9 mouse cellular contexts compared by ENCODE assay signal in the genomic region with DNA sequence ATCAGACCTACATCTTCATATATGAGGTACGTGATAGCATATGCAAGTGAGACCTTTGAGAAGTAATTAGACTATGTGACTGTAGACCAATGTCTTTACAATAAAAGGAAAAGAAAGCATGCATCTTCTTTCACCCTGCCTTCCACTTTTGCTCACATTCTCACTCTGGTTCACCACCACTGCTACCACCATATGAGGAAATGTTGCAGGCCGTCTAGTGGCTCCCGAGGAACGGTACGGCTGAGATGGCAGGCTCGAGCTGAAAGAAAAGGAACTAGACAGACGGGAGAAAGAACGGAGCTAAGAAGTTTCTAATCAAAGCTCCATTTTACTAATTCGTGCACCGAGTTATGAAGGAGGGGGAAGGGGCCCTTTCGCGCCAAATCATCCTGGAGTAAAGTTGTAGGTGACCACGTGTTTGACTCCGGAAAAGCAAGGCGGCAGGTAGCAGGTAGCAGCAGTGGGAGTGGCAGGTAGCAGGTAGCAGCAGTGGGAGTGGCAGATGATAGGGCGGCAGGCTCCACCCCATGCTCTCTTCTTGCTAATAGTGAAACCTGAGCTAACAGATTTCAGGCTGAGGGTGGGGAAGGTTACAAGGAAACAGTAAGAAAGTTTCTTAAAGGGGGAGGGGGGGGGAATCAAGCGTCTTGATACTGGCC.
DNase-seq lines count a peak whose midpoint lies in the region; ATAC-seq and TF ChIP-seq lines count a peak whose summit lies in the region.
"Had no signal": no experiment of that assay in that cellular context is flagged by ENCODE, and none has a peak within 500 bp of the region (broad histone marks: within the 10 kb centered on the region; RNA-seq: fewer than 3 reads in every experiment).

No protein-coding gene starts in this region.

- no peak for TF ChIP-seq EP300 in CH12.LX (IDR thresholded peaks at IDR 0.05; ENCODE audit: low read length)

- H3K9ac ChIP-seq in forebrain, embryonic 13.5 days = no peak overlapping the region
- H3K9ac ChIP-seq in forebrain, embryonic 14.5 days (ENCODE audit: low read length) = no peak overlapping the region
- H3K9ac ChIP-seq in CH12.LX (ENCODE audit: insufficient read depth, low read depth) = no peak overlapping the region
- H3K9ac ChIP-seq in intestine, embryonic 16.5 days (ENCODE audit: low read depth, low read length) = no peak overlapping the region
- no peak overlapping the region for H3K9ac ChIP-seq in limb, embryonic 15.5 days

- dilution Hi-C loops in CH12.LX (cut with MboI; ENCODE audit: extremely low pct_ligation_motif_present, extremely low pct_unique_long_range_greater_than_20kb, low sequenced_read_pairs) = no loop called here

- in situ Hi-C loops in CH12.LX (cut with MboI; ENCODE audit: low pct_ligation_motif_present, low pct_unique_long_range_greater_than_20kb, low sequenced_read_pairs) = no loop called here

- H3K4me3 ChIP-seq in forebrain, embryonic 13.5 days = no peak overlapping the region
- H3K4me3 ChIP-seq in forebrain, embryonic 14.5 days (ENCODE audit: low read depth, low read length) = no peak overlapping the region
- no peak overlapping the region for H3K4me3 ChIP-seq in CH12.LX (replicated peaks in 1 of 3; ENCODE audit: low read depth in 2 of 3, low read length in 2 of 3, poor library complexity in 1 of 3)
- peak overlapping the region; percentile 24 for H3K4me3 ChIP-seq in intestine, embryonic 16.5 days (ENCODE audit: low read length)
- H3K4me3 ChIP-seq in limb, embryonic 15.5 days = 0 out of 2 replicates have a peak overlapping the region, but pooled peaks have one; percentile 7

- no peaks in the 10 kb centered on the region for H3K9me3 ChIP-seq in forebrain, embryonic 13.5 days (replicated peaks)
- H3K9me3 ChIP-seq in forebrain, embryonic 14.5 days (replicated peaks; ENCODE audit: control insufficient read depth, low read length) = no peaks in the 10 kb centered on the region
- H3K9me3 ChIP-seq in CH12.LX (replicated peaks; ENCODE audit: low read length) = no peaks in the 10 kb centered on the region
- H3K9me3 ChIP-seq in intestine, embryonic 16.5 days (ENCODE audit: control insufficient read depth, low read length) = no peaks in the 10 kb centered on the region
- H3K9me3 ChIP-seq in limb, embryonic 15.5 days = no peaks in the 10 kb centered on the region

- H3K4me1 ChIP-seq in forebrain, embryonic 13.5 days = peaks cover 7% of the 10 kb centered on the region
- peaks cover 3% of the 10 kb centered on the region; the same call in 1 of the 2 replicates for H3K4me1 ChIP-seq in forebrain, embryonic 14.5 days (ENCODE audit: control insufficient read depth, insufficient read depth, low read length)
- peaks cover 0 to 20% of the 10 kb centered on the region in 2 experiments; a peak in 2 of 4 replicates for H3K4me1 ChIP-seq in CH12.LX (ENCODE audit: control insufficient read depth in 1 of 2, insufficient read depth in 2 of 2)
- H3K4me1 ChIP-seq in intestine, embryonic 16.5 days (ENCODE audit: control insufficient read depth, insufficient read depth, low read length) = no peaks in the 10 kb centered on the region
- 0 out of 2 replicates have a peak, but pooled peaks cover 7% of the 10 kb centered on the region for H3K4me1 ChIP-seq in limb, embryonic 15.5 days

- H3K27me3 ChIP-seq in forebrain, embryonic 13.5 days = no peaks in the 10 kb centered on the region
- no peaks in the 10 kb centered on the region for H3K27me3 ChIP-seq in forebrain, embryonic 14.5 days (replicated peaks; ENCODE audit: control insufficient read depth, insufficient read depth, low read length)
- no peaks in the 10 kb centered on the region for H3K27me3 ChIP-seq in CH12.LX (replicated peaks)
- no peaks in the 10 kb centered on the region for H3K27me3 ChIP-seq in intestine, embryonic 16.5 days (replicated peaks; ENCODE audit: control insufficient read depth, insufficient read depth, low read length)
- H3K27me3 ChIP-seq in limb, embryonic 15.5 days = no peaks in the 10 kb centered on the region

- H3K36me3 ChIP-seq in forebrain, embryonic 13.5 days (ENCODE audit: poor library complexity, severe bottlenecking) = no peaks in the 10 kb centered on the region
- no peaks in the 10 kb centered on the region for H3K36me3 ChIP-seq in forebrain, embryonic 14.5 days (ENCODE audit: control insufficient read depth, insufficient read depth, low read length)
- no peaks in the 10 kb centered on the region for H3K36me3 ChIP-seq in CH12.LX (replicated peaks in 1 of 2; ENCODE audit: control insufficient read depth in 1 of 2, insufficient read depth in 1 of 2, low read length in 1 of 2)
- no peaks in the 10 kb centered on the region for H3K36me3 ChIP-seq in intestine, embryonic 16.5 days (ENCODE audit: control insufficient read depth, insufficient read depth, low read length)
- H3K36me3 ChIP-seq in limb, embryonic 15.5 days = no peaks in the 10 kb centered on the region

- 0 out of 2 replicates have a peak, but pooled peaks have one; percentile 9 for ATAC-seq in forebrain, embryonic 13.5 days
- ATAC-seq in forebrain, embryonic 14.5 days = no peak
- ATAC-seq in intestine, embryonic 16.5 days = peak; percentile 98
- ATAC-seq in limb, embryonic 15.5 days (ENCODE audit: insufficient number of reproducible peaks, low FRiP score, low TSS enrichment, low read depth) = 0 out of 2 replicates have a peak, but pooled peaks have one; percentile 63
- ATAC-seq in erythroid progenitor cell, adult 5-6 weeks (replicated peaks; ENCODE audit: low FRiP score, poor library complexity, severe bottlenecking) = no peak

- peak overlapping the region; percentile 28; the same call in 1 of the 2 replicates for H3K4me2 ChIP-seq in forebrain, embryonic 13.5 days
- no peak overlapping the region for H3K4me2 ChIP-seq in forebrain, embryonic 14.5 days (ENCODE audit: low read length)
- H3K4me2 ChIP-seq in CH12.LX (ENCODE audit: insufficient read depth, low read depth, poor library complexity, severe bottlenecking) = no peak overlapping the region
- H3K4me2 ChIP-seq in intestine, embryonic 16.5 days (ENCODE audit: low read depth, low read length) = peak overlapping the region; percentile 32
- H3K4me2 ChIP-seq in limb, embryonic 15.5 days = peak overlapping the region; percentile 35; the same call in 1 of the 2 replicates

- TF ChIP-seq POLR2A in CH12.LX (IDR thresholded peaks at IDR 0.05; ENCODE audit: low read depth, low read length) = no peak

- no peak overlapping the region for H3K27ac ChIP-seq in forebrain, embryonic 13.5 days
- no peak overlapping the region for H3K27ac ChIP-seq in forebrain, embryonic 14.5 days (ENCODE audit: low read depth, low read length)
- no peak overlapping the region for H3K27ac ChIP-seq in CH12.LX (ENCODE audit: insufficient read depth, low read depth)
- H3K27ac ChIP-seq in intestine, embryonic 16.5 days (ENCODE audit: low read length) = no peak overlapping the region
- no peak overlapping the region for H3K27ac ChIP-seq in limb, embryonic 15.5 days
- H3K27ac ChIP-seq: macrophage had no signal

- H3K79me2 ChIP-seq in CH12.LX (replicated peaks; ENCODE audit: control insufficient read depth, extremely low read depth, insufficient read depth, poor library complexity, severe bottlenecking) = no peaks in the 10 kb centered on the region

- no peak for TF ChIP-seq CTCF in CH12.LX (conservative IDR thresholded peaks at IDR 0.05 in 1 of 2, IDR thresholded peaks at IDR 0.05 in 1 of 2; ENCODE audit: low read depth in 2 of 2, low read length in 2 of 2)

- TF ChIP-seq RAD21 in CH12.LX (IDR thresholded peaks at IDR 0.05; ENCODE audit: low read depth, low read length) = no peak

- DNase-seq in forebrain, embryonic 14.5 days (ENCODE audit: low spot score) = no peak
- DNase-seq in CH12.LX (ENCODE audit: extremely low read depth) = peak; percentile 21
- DNase-seq in cerebellum, adult 8-10 months = no peak
- no peak for DNase-seq in adrenal gland, postnatal 4 days (ENCODE audit: low spot score in 2 of 2)

- 24% methylated on average over 17 of the region's 17 CpGs for WGBS in forebrain, embryonic 13.5 days
- 23% methylated on average over 17 of the region's 17 CpGs for WGBS in forebrain, embryonic 14.5 days
- 17% methylated on average over 17 of the region's 17 CpGs for WGBS in intestine, embryonic 16.5 days
- WGBS in limb, embryonic 15.5 days = 12% methylated on average over 17 of the region's 17 CpGs

TF ChIP-seq in CH12.LX, 34 proteins besides CTCF, POLR2A, EP300 and RAD21:
- TF ChIP-seq RCOR1 (conservative IDR thresholded peaks at IDR 0.05; ENCODE audit: low read depth, low read length) (no peak), BHLHE40 (IDR thresholded peaks at IDR 0.05; ENCODE audit: low read depth, low read length) (no peak), ZC3H11A (IDR thresholded peaks at IDR 0.05; ENCODE audit: low read depth, low read length) (no peak), IRF4 (IDR thresholded peaks at IDR 0.05; ENCODE audit: low read depth, low read length) (no peak), CHD2 (IDR thresholded peaks at IDR 0.05; ENCODE audit: low read length) (no peak), SIN3A (IDR thresholded peaks at IDR 0.05; ENCODE audit: low read length) (no peak), MEF2A (IDR thresholded peaks at IDR 0.05; ENCODE audit: borderline replicate concordance, low read depth, low read length) (no peak), CHD1 (IDR thresholded peaks at IDR 0.05; ENCODE audit: low read depth, low read length) (no peak)

Comparison
In these comparisons a context has a peak if more than half of its experiments do, and no peak if none do; other contexts are left out.
1. ATAC-seq: peak in forebrain, embryonic 13.5 days (single experiment), intestine, embryonic 16.5 days (single experiment) and limb, embryonic 15.5 days (single experiment); none in forebrain, embryonic 14.5 days (single experiment) and erythroid progenitor cell, adult 5-6 weeks (single experiment).
2. H3K4me2 ChIP-seq: peak in forebrain, embryonic 13.5 days (single experiment), intestine, embryonic 16.5 days (single experiment) and limb, embryonic 15.5 days (single experiment); none in forebrain, embryonic 14.5 days (single experiment) and CH12.LX (single experiment).
3. H3K4me3 ChIP-seq: peak in intestine, embryonic 16.5 days (single experiment) and limb, embryonic 15.5 days (single experiment); none in forebrain, embryonic 13.5 days (single experiment), forebrain, embryonic 14.5 days (single experiment) and CH12.LX (0 of 3).